Mouse (Mus musculus): ENCODE measurements around the gene Ccdc3.

Gene Ccdc3

GRCm38 (mm10) chr2:5137500-5138286 is at the start of gene Ccdc3:
TSS of gene Ccdc3 (plus strand) at chr2:5137776.
- peak; percentile 38 for DNase-seq

DNA sequence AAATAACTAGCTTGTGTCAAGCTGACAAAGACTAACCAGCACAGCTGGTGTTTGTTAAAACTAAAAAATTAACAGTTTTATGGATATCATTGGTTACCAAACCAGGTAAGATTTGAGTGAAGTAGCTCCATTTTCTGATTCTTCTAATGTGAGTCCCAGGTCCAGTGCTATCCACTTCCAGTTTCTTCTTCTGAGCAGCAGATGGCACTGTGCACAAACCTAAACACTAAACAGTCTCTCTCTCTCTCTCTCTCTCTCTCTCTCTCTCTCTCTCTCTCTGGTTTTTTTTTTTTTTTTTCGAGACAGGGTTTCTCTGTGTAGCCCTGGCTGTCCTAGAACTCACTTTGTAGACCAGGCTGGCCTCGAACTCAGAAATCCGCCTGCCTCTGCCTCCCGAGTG is 47.2 kb upstream of the Ccdc3 start:
- DNase-seq = peak; percentile 6

DNA sequence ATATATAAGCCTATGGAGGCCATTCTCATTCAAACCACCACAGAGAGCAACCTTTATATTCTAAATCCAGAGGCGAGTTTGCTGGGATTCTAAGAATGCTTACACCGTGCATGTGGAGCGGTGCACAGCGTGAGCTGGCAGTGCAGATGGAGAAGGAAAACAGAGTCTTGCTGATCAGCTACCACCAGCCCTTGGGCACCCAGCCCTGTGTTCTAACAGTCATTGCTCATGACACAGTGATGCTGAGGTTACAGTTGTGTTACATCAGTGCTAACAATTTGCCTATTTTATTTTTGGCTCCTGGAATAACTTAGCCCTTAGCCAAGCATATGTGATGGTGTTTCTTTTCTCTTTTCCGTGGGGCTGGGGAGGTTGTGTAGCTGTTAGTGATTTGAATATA is 42.7 kb upstream of the Ccdc3 start:
- DNase-seq = no peak

DNA sequence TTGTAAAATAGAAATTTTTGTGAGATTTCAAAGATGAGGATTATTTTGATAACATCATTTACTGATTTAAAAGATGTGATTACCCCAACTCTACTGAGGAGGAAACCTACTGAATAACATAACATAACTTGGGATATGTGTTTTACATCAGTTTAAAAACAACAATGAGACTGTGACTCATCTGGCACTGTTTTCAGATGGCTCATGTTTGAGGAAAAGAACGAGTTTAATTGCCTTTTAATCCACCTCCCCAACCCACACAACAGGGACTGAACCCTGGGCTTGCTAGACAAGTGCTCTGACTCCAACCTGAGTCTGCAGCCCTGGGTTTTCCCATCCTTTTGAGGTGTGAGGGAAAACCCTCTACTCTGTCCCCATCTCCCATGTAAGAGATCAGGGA is 42.3 kb upstream of the Ccdc3 start:
- no peak for DNase-seq

GRCm38 (mm10) chr2:5097786-5098445 is 39.7 kb upstream of the Ccdc3 start:
- DNase-seq = no peak

DNA sequence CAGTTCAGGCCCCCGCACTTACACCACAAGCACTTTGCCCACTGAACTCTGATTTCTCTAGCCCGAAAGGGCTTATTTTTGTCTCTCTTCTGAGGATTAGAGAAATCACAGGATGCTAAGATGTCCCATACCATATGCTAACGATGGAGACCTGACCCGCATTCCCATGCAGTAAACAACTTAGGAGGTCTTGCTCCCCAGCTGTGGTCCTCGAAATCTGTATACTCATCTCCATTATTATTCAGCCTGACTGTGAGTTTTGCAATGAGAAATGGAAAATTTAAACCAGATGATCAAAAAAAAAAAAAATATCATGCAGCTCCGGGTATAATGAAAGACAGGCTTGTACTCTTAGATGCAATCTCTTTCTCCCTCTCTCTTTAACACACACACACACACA is 38.4 kb upstream of the Ccdc3 start:
- no peak for DNase-seq

- no peak for DNase-seq
Measured at GRCm38 (mm10) chr2:5101743-5102245, 35.8 kb upstream of the Ccdc3 start.

DNA sequence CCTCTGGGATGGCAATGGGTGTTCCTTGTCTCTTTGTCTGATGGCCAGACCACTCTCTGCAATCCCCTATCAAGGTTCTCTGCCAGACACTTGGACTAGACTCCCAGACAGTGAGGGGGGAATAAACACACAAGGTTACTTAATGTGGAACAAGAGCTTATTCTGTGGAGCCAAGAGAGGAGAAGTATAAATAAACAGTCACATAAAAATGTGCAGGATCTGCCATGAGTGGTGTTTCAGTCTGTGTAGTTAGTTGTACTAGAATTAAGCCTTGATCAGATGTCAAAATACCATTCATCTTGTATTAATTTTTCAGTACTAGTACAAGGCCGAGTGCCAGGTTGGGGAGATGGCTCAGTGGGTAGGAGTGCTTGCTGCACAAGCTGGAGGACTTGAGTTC is 34.7 kb upstream of the Ccdc3 start:
- DNase-seq = no peak

GRCm38 (mm10) chr2:5112785-5113291 is 24.7 kb upstream of the Ccdc3 start:
- no peak for DNase-seq

GRCm38 (mm10) chr2:5114386-5114785 is 23.2 kb upstream of the Ccdc3 start:
- no peak for DNase-seq

- DNase-seq = no peak
Measured at GRCm38 (mm10) chr2:5116856-5117532, 20.6 kb upstream of the Ccdc3 start.

DNA sequence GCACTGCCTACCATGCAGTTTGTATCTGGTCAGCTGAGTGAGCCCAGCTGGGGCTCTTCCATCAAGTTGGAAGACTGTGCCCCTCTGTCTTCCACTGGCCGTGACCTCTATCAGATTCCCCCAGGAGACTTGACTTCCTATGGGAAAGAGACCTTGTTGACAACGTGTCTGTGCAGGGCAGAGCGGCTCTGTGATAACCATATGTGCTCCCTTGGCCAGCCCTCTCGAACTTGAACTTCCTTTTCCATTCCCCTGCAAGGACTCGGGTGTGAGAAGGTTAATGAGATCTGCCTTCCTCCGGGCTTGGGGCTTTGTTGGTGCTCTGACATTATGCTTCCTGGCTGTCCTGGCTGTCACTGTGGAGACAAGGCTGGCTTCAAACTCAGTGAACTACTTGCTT is 12.1 kb upstream of the Ccdc3 start:
- no peak for DNase-seq

- DNase-seq = no peak
Measured at GRCm38 (mm10) chr2:5127369-5127768, 10.2 kb upstream of the Ccdc3 start.

- no peak for DNase-seq
Measured at GRCm38 (mm10) chr2:5129099-5129498, 8.5 kb upstream of the Ccdc3 start.

- DNase-seq = no peak
Measured at GRCm38 (mm10) chr2:5132046-5132445, 5.5 kb upstream of the Ccdc3 start.

GRCm38 (mm10) chr2:5134959-5135743 is 2.4 kb upstream of the Ccdc3 start:
- DNase-seq = no peak

- DNase-seq = no peak
Measured at GRCm38 (mm10) chr2:5139961-5140360, 2.4 kb downstream of the Ccdc3 start.

DNA sequence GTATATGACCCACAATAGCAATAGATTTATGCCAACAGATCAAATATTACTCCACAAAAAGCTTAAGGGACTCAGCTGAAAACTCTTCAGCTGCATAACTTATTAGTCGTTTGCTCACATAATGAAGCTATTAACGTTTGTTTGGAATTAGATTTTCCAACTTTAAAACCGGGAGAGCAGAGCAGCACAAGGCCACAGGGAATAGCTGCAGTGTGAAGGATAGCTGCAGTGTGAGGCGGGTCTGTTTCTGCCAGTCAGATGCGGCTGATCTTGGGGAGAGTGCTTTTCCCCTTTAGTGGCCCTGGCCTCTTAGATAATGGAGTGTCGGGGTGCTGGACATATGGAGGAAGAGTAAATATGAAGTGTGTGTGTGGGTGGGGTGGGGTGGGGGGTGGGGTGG is 6.9 kb downstream of the Ccdc3 start:
- no peak for DNase-seq

DNA sequence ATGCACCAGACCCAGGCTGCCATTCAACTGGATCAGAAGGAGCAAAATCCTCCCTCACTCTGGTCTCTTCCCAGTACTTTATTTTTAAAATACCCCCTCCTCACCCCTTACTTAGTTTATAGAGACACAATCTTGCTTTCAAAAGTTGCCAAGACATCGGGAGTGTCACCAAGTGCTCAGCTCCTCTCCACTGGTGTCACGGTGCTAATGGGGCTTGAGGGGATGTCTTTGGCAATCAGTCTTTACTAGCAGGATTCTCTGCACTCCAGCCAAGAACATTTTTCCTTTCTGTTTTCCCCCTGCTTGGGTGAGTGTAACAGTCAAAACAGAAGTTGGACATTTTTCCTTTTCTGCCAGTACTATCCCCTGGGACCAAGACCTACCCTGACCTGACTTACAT is 10.3 kb downstream of the Ccdc3 start:
- DNase-seq = no peak

GRCm38 (mm10) chr2:5154711-5155110 is 17.1 kb downstream of the Ccdc3 start:
- DNase-seq = no peak

DNA sequence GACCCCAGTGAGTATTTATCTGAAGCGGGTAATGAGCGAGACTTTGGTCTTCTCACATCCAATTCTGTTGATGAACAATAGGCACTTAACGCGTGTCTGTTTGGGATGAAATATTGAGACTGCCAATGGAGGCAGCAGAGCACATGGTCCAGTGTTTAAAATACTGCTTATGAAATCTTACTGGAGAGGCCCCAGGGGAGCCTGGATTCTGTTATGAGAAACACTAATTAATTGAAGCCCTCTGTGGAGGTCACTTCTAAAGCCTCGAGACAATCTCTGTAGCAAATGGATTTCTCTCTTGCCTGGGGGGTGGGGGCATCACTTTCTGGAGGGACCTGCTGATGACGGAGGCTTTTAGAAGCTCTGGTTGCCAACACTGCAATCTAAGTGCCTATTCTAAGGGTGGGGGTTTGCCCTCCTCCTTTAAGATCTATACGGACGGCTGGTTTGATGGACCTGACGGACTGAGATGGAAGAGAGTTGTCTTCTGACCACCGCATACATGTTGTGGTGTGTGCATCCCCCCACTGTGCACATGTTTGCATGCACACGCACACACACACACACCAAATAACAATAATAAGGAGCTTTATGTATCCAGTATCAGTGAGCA is 22.8 kb downstream of the Ccdc3 start:
- DNase-seq = no peak

DNA sequence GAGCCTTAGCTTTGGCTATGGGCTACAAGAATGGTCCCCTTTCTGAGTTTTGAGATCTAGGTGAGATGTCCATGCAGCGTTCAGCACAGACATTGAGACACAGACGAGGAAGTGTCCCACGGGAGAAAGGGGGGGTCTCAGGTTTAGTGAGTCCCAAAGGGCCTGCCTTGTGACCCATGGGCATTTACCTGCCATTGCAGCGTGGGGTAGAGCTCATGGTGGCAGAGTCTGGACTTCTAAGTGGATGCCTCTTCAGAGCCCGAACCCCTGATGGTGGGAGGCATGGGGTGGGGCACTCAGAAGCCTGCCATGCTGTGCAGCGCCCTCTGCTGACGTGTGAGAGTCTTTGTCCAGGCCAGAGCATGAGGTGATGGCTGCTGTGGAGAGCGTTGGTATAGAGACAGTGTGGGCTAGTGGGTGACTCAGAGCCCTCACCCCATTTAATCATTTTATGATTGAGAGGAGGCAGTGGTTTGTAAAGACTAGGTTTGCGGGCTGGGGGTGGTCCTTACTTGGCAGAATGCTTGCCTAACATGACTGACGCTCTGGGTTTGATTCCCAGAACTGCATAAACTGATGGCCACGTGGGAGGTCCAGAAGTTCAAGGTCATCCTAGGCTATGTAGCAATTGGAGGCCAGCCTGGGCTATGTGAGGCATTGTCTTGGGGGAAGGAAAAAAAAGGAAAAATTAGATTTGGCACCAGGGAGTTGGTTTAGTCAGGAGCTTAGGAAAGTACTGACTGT is 23.6 kb downstream of the Ccdc3 start:
- no peak for DNase-seq
